Mouse (Mus musculus) adrenal gland, adult 18-20 months (tissue): ENCODE data around the gene Cdh8. TPM values are rescaled to one million over a fixed set of nuclear protein-coding genes. Genes with fewer than 3 reads are reported as not detected.
"Not testable (repeated sequence)": the region's sequence is repeated elsewhere in the genome, so short reads cannot be mapped to it uniquely, and the experiment has no call there.

ENCODE experiments used
- DNase-seq, 2 experiments: peaks; one replicate each; pipeline ENCODE4 v3.0.0; 2021 to 2022; ENCODE audit warnings: low spot score in 2 of 2
- total RNA-seq, 2 experiments: library from RNA; stranded (reverse); gene quantifications; 1 replicate in 1 of 2; 2 replicates in 1 of 2; pipeline ENCODE4 v1.2.3; 2021

Cdh8 gene
- total RNA-seq, 2 experiments from 2014 or later: not detected

- DNase-seq: no peak
Measured at GRCm38 (mm10) chr8:99285103-99285502, 131.2 kb downstream of the Cdh8 start.

GRCm38 (mm10) chr8:99280375-99280774 is 135.9 kb downstream of the Cdh8 start:
- no peak for DNase-seq

GRCm38 (mm10) chr8:99267133-99267532 is 149.1 kb downstream of the Cdh8 start:
- DNase-seq: no peak

GRCm38 (mm10) chr8:99234372-99234771 is 181.9 kb downstream of the Cdh8 start:
- DNase-seq: no peak

- DNase-seq: no peak
Measured at GRCm38 (mm10) chr8:99223697-99224096, 192.6 kb downstream of the Cdh8 start.

GRCm38 (mm10) chr8:99205194-99205593 is 211.1 kb downstream of the Cdh8 start:
- no peak for DNase-seq

- no peak for DNase-seq
Measured at GRCm38 (mm10) chr8:99190643-99191042, 225.6 kb downstream of the Cdh8 start.

GRCm38 (mm10) chr8:99186879-99187278 is 229.4 kb downstream of the Cdh8 start:
- DNase-seq: no peak

- DNase-seq: no peak
Measured at GRCm38 (mm10) chr8:99184186-99184585, 232.1 kb downstream of the Cdh8 start.

- DNase-seq: no peak
Measured at GRCm38 (mm10) chr8:99166966-99167365, 249.3 kb downstream of the Cdh8 start.

- DNase-seq: no peak
Measured at GRCm38 (mm10) chr8:99161633-99162032, 254.6 kb downstream of the Cdh8 start.

GRCm38 (mm10) chr8:99145436-99145835 is 270.8 kb downstream of the Cdh8 start:
- DNase-seq: no peak

- DNase-seq: not testable (repeated sequence)
Measured at GRCm38 (mm10) chr8:99144761-99145160, 271.5 kb downstream of the Cdh8 start.

GRCm38 (mm10) chr8:99098453-99098852 is 317.8 kb downstream of the Cdh8 start:
- DNase-seq: no peak

- DNase-seq: no peak
Measured at GRCm38 (mm10) chr8:99051344-99051743, 364.9 kb downstream of the Cdh8 start.

GRCm38 (mm10) chr8:99048664-99049363 is 367.5 kb downstream of the Cdh8 start:
- no peak for DNase-seq

- no peak for DNase-seq
Measured at GRCm38 (mm10) chr8:99040423-99040822, 375.8 kb downstream of the Cdh8 start.

- no peak for DNase-seq
Measured at GRCm38 (mm10) chr8:99031060-99031459, 385.2 kb downstream of the Cdh8 start.
